Mouse (Mus musculus) urinary bladder, postnatal 25 days (tissue): ENCODE data around the gene Cdrt4.
A peak's percentile ranks its signal among the peaks of the same experiment; 100 is the strongest.

Experiments used
- DNase-seq: peaks from one replicate; pipeline ENCODE4 v3.0.0; 2022; ENCODE audit warnings: low spot score

Cdrt4 gene

GRCm38 (mm10) chr11:62996522-62996898, 45.5 kb downstream of the Cdrt4 start:
- no peak for DNase-seq

- DNase-seq: no peak
These were observed 46.2 kb downstream of the Cdrt4 start for GRCm38 (mm10) chr11:62997039-62997717.

- DNase-seq: peak; percentile 23
These were observed 46.8 kb downstream of the Cdrt4 start for GRCm38 (mm10) chr11:62997718-62998281.

GRCm38 (mm10) chr11:63000126-63000525, 49.1 kb downstream of the Cdrt4 start:
- DNase-seq: no peak

GRCm38 (mm10) chr11:63004617-63005016, 53.6 kb downstream of the Cdrt4 start:
- DNase-seq: no peak

- DNase-seq: no peak
These were observed 56.4 kb downstream of the Cdrt4 start for GRCm38 (mm10) chr11:63007376-63007775.

GRCm38 (mm10) chr11:63008004-63008403, 57.0 kb downstream of the Cdrt4 start:
- DNase-seq: no peak

- DNase-seq: no peak
These were observed 58.8 kb downstream of the Cdrt4 start for GRCm38 (mm10) chr11:63009761-63010160.

- no peak for DNase-seq
These were observed 66.5 kb downstream of the Cdrt4 start for GRCm38 (mm10) chr11:63017327-63018082.

- DNase-seq: no peak
These were observed 67.2 kb downstream of the Cdrt4 start for GRCm38 (mm10) chr11:63018083-63018622.

GRCm38 (mm10) chr11:63020633-63021032, 69.6 kb downstream of the Cdrt4 start:
- DNase-seq: no peak

- DNase-seq: no peak
These were observed 70.3 kb downstream of the Cdrt4 start for GRCm38 (mm10) chr11:63021141-63021806.

- no peak for DNase-seq
These were observed 72.5 kb downstream of the Cdrt4 start for GRCm38 (mm10) chr11:63023461-63023860.

- DNase-seq: no peak
These were observed 73.1 kb downstream of the Cdrt4 start for GRCm38 (mm10) chr11:63024136-63024535.

GRCm38 (mm10) chr11:63025476-63025875, 74.5 kb downstream of the Cdrt4 start:
- DNase-seq: no peak

- DNase-seq: peak; percentile 38
These were observed 75.7 kb downstream of the Cdrt4 start for GRCm38 (mm10) chr11:63026651-63027141.

GRCm38 (mm10) chr11:63028131-63028530, 77.1 kb downstream of the Cdrt4 start:
- no peak for DNase-seq

GRCm38 (mm10) chr11:63029148-63029714, 78.2 kb downstream of the Cdrt4 start:
- no peak for DNase-seq

- DNase-seq: no peak
These were observed 78.7 kb downstream of the Cdrt4 start for GRCm38 (mm10) chr11:63029721-63030120.

- no peak for DNase-seq
These were observed 84.6 kb downstream of the Cdrt4 start for GRCm38 (mm10) chr11:63035420-63036211.
